ENCODE assay signal across 7 mouse cellular contexts in genomic region chr10:99262867-99263379, GRCm38 (mm10). TPM values are rescaled to one million over a fixed set of nuclear protein-coding genes. Genes with fewer than 3 reads are reported as not detected.
A peak's percentile ranks its signal among the peaks of the same experiment; 100 is the strongest.
DNase-seq lines count a peak whose midpoint lies in the region; ATAC-seq and TF ChIP-seq lines count a peak whose summit lies in the region.

TSS of gene Dusp6 (plus strand) at chr10:99263231.

- peak; percentile 99 for TF ChIP-seq POLR2A in small intestine, adult 2 months (IDR thresholded peaks at IDR 0.05; ENCODE audit: low read depth, low read length)

- peak; percentile 95 to 98 for DNase-seq in adrenal gland, adult 18-20 months (ENCODE audit: low spot score in 2 of 2)
- peak; percentile 92 for DNase-seq in embryo, embryonic 11.5 days (ENCODE audit: low read depth, low spot score)
- no peak for DNase-seq in gonadal fat pad, adult 2 months (ENCODE audit: low read depth)
- peak; percentile 96 for DNase-seq in left cerebral cortex, postnatal 4 days

- peak within 1 kb of the TSS; percentile 91 for H3K4me3 ChIP-seq in intestine, postnatal 0 days (ENCODE audit: low read depth, low read length)
- H3K4me3 ChIP-seq in midbrain, embryonic 12.5 days, result peak within 1 kb of the TSS; percentile 68
- H3K4me3 ChIP-seq in small intestine, adult 2 months (ENCODE audit: low read depth, low read length), result peak within 1 kb of the TSS; percentile 68

- H3K9ac ChIP-seq in intestine, postnatal 0 days (ENCODE audit: low read depth, low read length), result peak within 1 kb of the TSS; percentile 88
- H3K9ac ChIP-seq in midbrain, embryonic 12.5 days (replicated peaks), result peak within 1 kb of the TSS; percentile 77

- no peaks in the 10 kb centered on the region; the same call in none of the 2 replicates for H3K4me1 ChIP-seq in intestine, postnatal 0 days (replicated peaks; ENCODE audit: control insufficient read depth, insufficient read depth, low read length)
- peaks cover 38% of the 10 kb centered on the region for H3K4me1 ChIP-seq in midbrain, embryonic 12.5 days
- H3K4me1 ChIP-seq in small intestine, adult 2 months (ENCODE audit: control insufficient read depth, insufficient read depth, insufficient read length, low read length), result peaks cover 5% of the 10 kb centered on the region; the same call in 1 of the 2 replicates

- under 1% methylated on average over 29 of the region's 29 CpGs for WGBS in intestine, postnatal 0 days
- under 1% methylated on average over 29 of the region's 29 CpGs for WGBS in midbrain, embryonic 12.5 days
- under 1% methylated on average over 29 of the region's 29 CpGs for WGBS in small intestine, adult 2 months

- peak within 1 kb of the TSS; percentile 97 for H3K27ac ChIP-seq in intestine, postnatal 0 days (ENCODE audit: low read depth, low read length)
- peak within 1 kb of the TSS; percentile 89 for H3K27ac ChIP-seq in midbrain, embryonic 12.5 days (replicated peaks)
- H3K27ac ChIP-seq in small intestine, adult 2 months (ENCODE audit: insufficient read depth, low read depth, low read length), result peak within 1 kb of the TSS; percentile 89

- intact Hi-C loops in left cerebral cortex, postnatal 4 days (cut with DNase I), result loop anchor here (5.0 to 10.0 kb wide), 3 partner anchors 96 to 314 kb away; no protein-coding TSS in a partner anchor

- no peaks in the 10 kb centered on the region for H3K9me3 ChIP-seq in intestine, postnatal 0 days (ENCODE audit: control insufficient read depth)
- no peaks in the 10 kb centered on the region for H3K9me3 ChIP-seq in midbrain, embryonic 12.5 days

- peak; percentile 97 for ATAC-seq in intestine, postnatal 0 days
- ATAC-seq in midbrain, embryonic 12.5 days (ENCODE audit: low FRiP score, low read depth), result peak; percentile 96

- peak within 1 kb of the TSS; percentile 88 for H3K4me2 ChIP-seq in intestine, postnatal 0 days (replicated peaks; ENCODE audit: low read depth)
- H3K4me2 ChIP-seq in midbrain, embryonic 12.5 days (replicated peaks), result peak within 1 kb of the TSS; percentile 85

- H3K36me3 ChIP-seq in intestine, postnatal 0 days (ENCODE audit: control insufficient read depth, insufficient read depth), result peaks cover 8% of the 10 kb centered on the region
- no peaks in the 10 kb centered on the region for H3K36me3 ChIP-seq in midbrain, embryonic 12.5 days
- H3K36me3 ChIP-seq in small intestine, adult 2 months (ENCODE audit: control insufficient read depth, insufficient read depth, low read length), result peaks cover 11% of the 10 kb centered on the region

- no peaks in the 10 kb centered on the region for H3K27me3 ChIP-seq in intestine, postnatal 0 days (replicated peaks; ENCODE audit: control insufficient read depth, insufficient read depth, low read length)
- H3K27me3 ChIP-seq in midbrain, embryonic 12.5 days, result peaks cover 45% of the 10 kb centered on the region
- H3K27me3 ChIP-seq in small intestine, adult 2 months (ENCODE audit: control insufficient read depth, insufficient read depth, low read length), result no peaks in the 10 kb centered on the region

- TF ChIP-seq CTCF in intestine, postnatal 0 days (IDR thresholded peaks at IDR 0.05; ENCODE audit: low read depth), result no peak
- TF ChIP-seq CTCF in small intestine, adult 2 months (IDR thresholded peaks at IDR 0.05; ENCODE audit: extremely low read depth, insufficient read length, insufficient replicate concordance, low read depth, low read length), result peak; percentile 7; the same call in 1 of the 2 replicates

RNA-seq across cellular contexts. Expression of gene Dusp6, which starts in this region (rescaled TPM):
- total RNA-seq in adrenal gland, adult 18-20 months (2021), result 100 to 1,000 TPM; 102 to 235 TPM
- polyA plus RNA-seq in gonadal fat pad, adult 2 months (2012; rRNA removed), result 83.7 and 84.3 TPM in 2 replicates
- 27.9 and 34.6 TPM in 2 replicates for polyA plus RNA-seq in intestine, postnatal 0 days (2015; fragmentation: Nextera tagmentation; extraction: Ambion mirVana)
- total RNA-seq in left cerebral cortex, postnatal 4 days (2021), result 10 to 100 TPM; 52.6 to 53.1 TPM
- polyA plus RNA-seq in midbrain, embryonic 12.5 days (2016; fragmentation: Nextera tagmentation; extraction: Ambion mirVana), result 23.9 and 24.3 TPM in 2 replicates
- 28.7 and 98.8 TPM in 2 replicates for polyA plus RNA-seq in small intestine, adult 2 months (2012; rRNA removed)
